8 mouse cellular contexts compared by ENCODE assay signal in the genomic region with DNA sequence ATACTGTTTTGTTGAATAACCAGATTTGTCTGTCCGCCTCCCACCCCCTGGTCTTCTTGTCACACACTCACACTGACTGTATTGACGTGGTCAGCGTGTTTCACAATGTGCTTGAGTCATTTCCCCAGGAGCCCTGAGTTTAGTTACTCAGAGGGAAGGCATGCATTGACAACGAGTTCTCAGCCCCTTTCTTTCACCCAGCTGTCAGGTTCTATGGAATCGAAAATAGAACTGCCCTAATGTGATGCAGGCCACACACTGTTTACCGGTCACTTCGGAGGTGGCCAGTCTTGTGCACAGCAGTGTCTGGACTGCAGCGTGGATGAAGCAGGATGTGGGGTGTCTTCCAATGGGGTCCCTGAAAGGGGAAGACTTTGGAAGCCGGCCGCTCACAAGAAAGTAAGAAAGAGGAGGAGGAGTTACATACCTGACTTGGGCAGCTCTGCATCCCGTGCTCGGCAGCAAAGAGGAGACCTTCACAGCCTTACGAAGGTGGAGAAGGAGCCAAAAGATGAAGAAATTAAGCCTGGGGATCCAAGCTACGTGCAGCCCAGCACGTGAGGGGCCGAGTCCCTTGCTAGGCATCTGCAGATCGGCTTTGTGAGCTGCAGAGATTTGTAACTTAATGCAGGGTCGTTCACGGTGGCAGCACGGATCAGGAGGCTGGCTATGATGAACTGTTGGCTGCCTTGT. TPM values are rescaled to one million over a fixed set of nuclear protein-coding genes. Genes with fewer than 3 reads are reported as not detected.
DNase-seq lines count a peak whose midpoint lies in the region; ATAC-seq and TF ChIP-seq lines count a peak whose summit lies in the region.

No protein-coding gene starts in this region.

- peak overlapping the region; percentile 33 for H3K4me3 ChIP-seq in stomach, postnatal 0 days (ENCODE audit: low read depth, low read length)

- H3K9ac ChIP-seq in stomach, postnatal 0 days (ENCODE audit: low read length): peak overlapping the region; percentile 61

- DNase-seq in 3T3-L1 (ENCODE audit: low read depth, low spot score): peak; percentile 97
- DNase-seq in embryo, embryonic 11 days: peak; percentile 62
- peak; percentile 78 to 79 for DNase-seq in heart, adult 9 months (ENCODE audit: low spot score in 2 of 2)
- DNase-seq in kidney, adult 9 months: peak; percentile 58
- peak; percentile 65 for DNase-seq in lung, postnatal 36 days
- peak; percentile 50 for DNase-seq in stomach, postnatal 0 days (ENCODE audit: low spot score)
- DNase-seq in spleen, postnatal 14 days (ENCODE audit: low spot score in 2 of 2): no peak
- no peak for DNase-seq in right cerebral cortex, postnatal 10 days (ENCODE audit: low spot score in 2 of 2)

- no peaks in the 10 kb centered on the region for H3K36me3 ChIP-seq in stomach, postnatal 0 days (ENCODE audit: control insufficient read depth, insufficient read depth, low read length)

- TF ChIP-seq CTCF in stomach, postnatal 0 days (IDR thresholded peaks at IDR 0.05; ENCODE audit: low read depth): no peak

- H3K9me3 ChIP-seq in stomach, postnatal 0 days (ENCODE audit: control insufficient read depth, low read length): no peaks in the 10 kb centered on the region

- peak overlapping the region; percentile 62 for H3K4me2 ChIP-seq in stomach, postnatal 0 days (replicated peaks; ENCODE audit: low read depth)

- peak; percentile 81 for ATAC-seq in stomach, postnatal 0 days (ENCODE audit: low FRiP score, low TSS enrichment)

- H3K27ac ChIP-seq in stomach, postnatal 0 days (replicated peaks): peak overlapping the region; percentile 93

- H3K27me3 ChIP-seq in stomach, postnatal 0 days (ENCODE audit: control insufficient read depth, insufficient read depth, low read length): no peaks in the 10 kb centered on the region

- TF ChIP-seq EP300 in stomach, postnatal 0 days (optimal IDR thresholded peaks at IDR 0.05): no peak

- 0 out of 2 replicates have a peak, but pooled peaks cover 13% of the 10 kb centered on the region for H3K4me1 ChIP-seq in stomach, postnatal 0 days (replicated peaks; ENCODE audit: control insufficient read depth, insufficient read depth)

- 14% methylated on average over 20 of the region's 20 CpGs for WGBS in stomach, postnatal 0 days

RNA-seq across cellular contexts. Expression of a gene that starts 43.3 kb away (rescaled TPM):
- 17.3 and 18.6 TPM in 2 replicates for polyA plus RNA-seq in stomach, postnatal 0 days (2015; fragmentation: Nextera tagmentation; extraction: Ambion mirVana)

Comparison
In these comparisons a context has a peak if more than half of its experiments do, and no peak if none do; other contexts are left out.
1. DNase-seq: peak in 3T3-L1 (single experiment), embryo, embryonic 11 days (single experiment), heart, adult 9 months (2 of 2), kidney, adult 9 months (single experiment), lung, postnatal 36 days (single experiment) and stomach, postnatal 0 days (single experiment); none in spleen, postnatal 14 days (0 of 2) and right cerebral cortex, postnatal 10 days (0 of 2).